Mouse (Mus musculus) forebrain, postnatal 0 days (tissue): ENCODE measurements at regions not wholly inside any gene's neighbourhood (a gene's known extent, or its start where the extent isn't known, plus 50 kb on each side); places are given as distances from the start of the nearest gene placed in this dataset.
"Not testable (repeated sequence)": the region's sequence is repeated elsewhere in the genome, so short reads cannot be mapped to it uniquely, and the experiment has no call there.

ENCODE experiments used
- ATAC-seq: fragments of 200-750 bp; cut with Nextera tagmentation; 2 replicates; pipeline ENCODE4 v1.8.0; 2017; ENCODE audit warnings: mild to moderate bottlenecking, moderate library complexity
- DNase-seq: peaks from one replicate; pipeline ENCODE4 v3.0.0-alpha.2; 2015
- H3K27ac ChIP-seq: fragments of 300-500 bp; sonication (generic); 2 replicates; pipeline ENCODE4 v1.5.1; 2014; ENCODE audit warnings: low read depth, mild to moderate bottlenecking, antibody characterized with exemption, low read length, moderate library complexity, mixed read lengths
- H3K27me3 ChIP-seq: fragments of 300-500 bp; sonication (generic); 2 replicates; pipeline ENCODE4 v1.6.1; 2014; ENCODE audit warnings: mild to moderate bottlenecking, low read length, mixed read lengths; ENCODE audit not compliant: insufficient read depth
- H3K36me3 ChIP-seq: fragments of 300-500 bp; sonication (generic); 2 replicates; pipeline ENCODE4 v1.6.1; 2014; ENCODE audit warnings: mild to moderate bottlenecking, moderate library complexity; ENCODE audit not compliant: insufficient read depth
- H3K4me1 ChIP-seq: fragments of 300-500 bp; sonication (generic); 2 replicates; pipeline ENCODE4 v1.6.1; 2014; ENCODE audit warnings: antibody characterized with exemption; ENCODE audit not compliant: insufficient read depth
- H3K4me2 ChIP-seq: fragments of 300-500 bp; sonication (generic); 2 replicates; pipeline ENCODE4 v1.6.1; 2014; ENCODE audit warnings: low read depth, mild to moderate bottlenecking, moderate library complexity
- H3K4me3 ChIP-seq: fragments of 300-500 bp; sonication (generic); 2 replicates; pipeline ENCODE4 v1.5.1; 2014; ENCODE audit warnings: low read depth, low read length, mixed read lengths
- H3K9ac ChIP-seq: fragments of 300-500 bp; sonication (generic); 2 replicates; pipeline ENCODE4 v1.6.1; 2014; ENCODE audit warnings: mild to moderate bottlenecking
- H3K9me3 ChIP-seq: fragments of 300-500 bp; sonication (generic); 2 replicates; pipeline ENCODE4 v1.6.1; 2016; ENCODE audit warnings: low read length
- CTCF ChIP-seq: sonication (generic); IDR thresholded peaks from 2 replicates; pipeline ENCODE4 v1.5.1; 2016; ENCODE audit warnings: antibody characterized with exemption, control low read depth, low read depth
- WGBS: fragments of 180-500 bp; shearing (Covaris S2); extraction: QIAGEN DNeasy Blood & Tissue Kit; methylation state at CpG from one replicate; pipeline ENCODE4 v1.1.7; 2014; 5-methylcytosine and 5-hydroxymethylcytosine counted together

- peaks cover 56% of the 10 kb centered on the region for H3K9me3 ChIP-seq
- 86% methylated on average over 8 of the region's 8 CpGs for WGBS
- DNase-seq, result not testable (repeated sequence)
These were observed 59.0 kb upstream of the Btbd35f25 start for GRCm38 (mm10) chrX:31775937-31776336.

GRCm38 (mm10) chrX:31775255-31775654 lies 58.3 kb upstream of the Btbd35f25 start:
- Histone ChIP-seq H3K27me3 (no peaks in the 10 kb centered on the region), H3K36me3 (no peaks in the 10 kb centered on the region), H3K4me1 (no peaks in the 10 kb centered on the region), H3K27ac (no peak overlapping the region), H3K9ac (no peak overlapping the region), H3K4me3 (no peak overlapping the region), H3K9me3 (peaks cover 57% of the 10 kb centered on the region), H3K4me2 (no peak overlapping the region)
- ATAC-seq (no peak), DNase-seq (no peak)
- TF ChIP-seq CTCF, result no peak
- 89% methylated on average over 3 of the region's 3 CpGs for WGBS

More at GRCm38 (mm10) chrX:31775937-31776336, 59.0 kb upstream of the Btbd35f25 start:
- H3K36me3 ChIP-seq, ATAC-seq, H3K27me3 ChIP-seq, H3K9ac ChIP-seq, H3K4me3 ChIP-seq, H3K4me2 ChIP-seq, H3K4me1 ChIP-seq, H3K27ac ChIP-seq: not testable (repeated sequence)
